In the genomic region with DNA sequence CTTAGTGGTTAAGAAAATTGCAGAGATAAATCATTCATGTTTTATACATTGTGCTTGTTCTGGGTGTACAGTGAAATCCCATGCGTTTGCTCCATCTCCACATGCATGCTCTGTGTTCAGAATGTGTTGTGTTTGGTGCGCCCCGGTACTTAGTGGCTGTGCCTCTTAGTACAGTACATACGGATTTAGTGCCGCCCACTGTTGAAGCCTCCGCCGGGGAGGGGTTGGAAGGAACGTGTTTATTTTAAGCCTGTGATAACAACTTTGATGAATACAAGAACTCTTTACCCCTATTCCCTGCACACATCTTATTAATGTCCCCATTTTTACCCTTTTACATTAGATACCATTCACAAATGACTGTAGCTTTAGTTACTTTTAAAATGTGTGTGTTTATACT, we compare ENCODE assay signal across 17 mouse cellular contexts. TPM values are rescaled to one million over a fixed set of nuclear protein-coding genes. Genes with fewer than 3 reads are reported as not detected.
A peak's percentile ranks its signal among the peaks of the same experiment; 100 is the strongest.
DNase-seq lines count a peak whose midpoint lies in the region; ATAC-seq lines count a peak whose summit lies in the region.
"Had no signal": no experiment of that assay in that cellular context is flagged by ENCODE, and none has a peak within 500 bp of the region (broad histone marks: within the 10 kb centered on the region; RNA-seq: fewer than 3 reads in every experiment).

No protein-coding gene starts in this region.

- no peak overlapping the region for H3K4me2 ChIP-seq in lung, embryonic 16.5 days (ENCODE audit: low read depth, low read length)
- H3K4me2 ChIP-seq: embryonic facial prominence, embryonic 12.5 days; hindbrain, embryonic 13.5 days; lung, embryonic 15.5 days; midbrain, embryonic 12.5 days; stomach, embryonic 15.5 days had no signal

- no peak overlapping the region for H3K27ac ChIP-seq in lung, embryonic 16.5 days (ENCODE audit: low read length)
- H3K27ac ChIP-seq: embryonic facial prominence, embryonic 12.5 days; hindbrain, embryonic 13.5 days; midbrain, embryonic 12.5 days; stomach, embryonic 15.5 days had no signal

- H3K27me3 ChIP-seq in lung, embryonic 16.5 days (ENCODE audit: control insufficient read depth, insufficient read depth, low read depth, low read length), result no peaks in the 10 kb centered on the region
- H3K27me3 ChIP-seq: embryonic facial prominence, embryonic 12.5 days; hindbrain, embryonic 13.5 days; lung, embryonic 15.5 days; midbrain, embryonic 12.5 days; stomach, embryonic 15.5 days had no signal

- no peaks in the 10 kb centered on the region for H3K36me3 ChIP-seq in lung, embryonic 16.5 days (ENCODE audit: control insufficient read depth, insufficient read depth, low read length)
- H3K36me3 ChIP-seq: embryonic facial prominence, embryonic 12.5 days; hindbrain, embryonic 13.5 days; midbrain, embryonic 12.5 days; stomach, embryonic 15.5 days had no signal

- no peak overlapping the region for H3K4me3 ChIP-seq in lung, embryonic 16.5 days (ENCODE audit: low read length)
- H3K4me3 ChIP-seq: embryonic facial prominence, embryonic 12.5 days; hindbrain, embryonic 13.5 days; lung, embryonic 15.5 days; midbrain, embryonic 12.5 days; myocyte; stomach, embryonic 15.5 days had no signal

- intact Hi-C loops in heart, postnatal 14 days (cut with DNase I), result no loop called here

- DNase-seq in frontal cortex, postnatal 10 days (ENCODE audit: low spot score in 2 of 2), result no peak
- DNase-seq in heart, postnatal 4 days, result peak; percentile 13
- DNase-seq in heart, postnatal 14 days, result no peak
- no peak for DNase-seq in lung, postnatal 25 days (ENCODE audit: low spot score)
- peak; percentile 61 for DNase-seq in brain, adult 2 months (ENCODE audit: low read depth, low spot score)
- DNase-seq in spleen, postnatal 36 days (ENCODE audit: low spot score in 2 of 2), result no peak
- DNase-seq: adrenal gland, adult 8-10 months; cerebellum, adult 2 months had no signal

- 37% methylated on average over 8 of the region's 8 CpGs for WGBS in lung, embryonic 16.5 days

- H3K4me1 ChIP-seq in lung, embryonic 16.5 days (replicated peaks; ENCODE audit: control insufficient read depth, insufficient read depth, low read length), result 0 out of 2 replicates have a peak, but pooled peaks cover 2% of the 10 kb centered on the region
- H3K4me1 ChIP-seq: embryonic facial prominence, embryonic 12.5 days; hindbrain, embryonic 13.5 days; midbrain, embryonic 12.5 days; stomach, embryonic 15.5 days had no signal

- no peaks in the 10 kb centered on the region for H3K9me3 ChIP-seq in lung, embryonic 16.5 days (ENCODE audit: control insufficient read depth, low read length)
- H3K9me3 ChIP-seq: embryonic facial prominence, embryonic 12.5 days; hindbrain, embryonic 13.5 days; lung, embryonic 15.5 days; midbrain, embryonic 12.5 days; stomach, embryonic 15.5 days had no signal

- ATAC-seq in frontal cortex, adult (ENCODE audit: low TSS enrichment), result peak; percentile 79
- peak; percentile 57; the same call in 1 of the 2 replicates for ATAC-seq in lung, embryonic 16.5 days (ENCODE audit: low read depth)
- ATAC-seq: intestine, embryonic 16.5 days had no signal

- H3K9ac ChIP-seq in lung, embryonic 16.5 days (ENCODE audit: low read length), result no peak overlapping the region
- H3K9ac ChIP-seq: embryonic facial prominence, embryonic 12.5 days; hindbrain, embryonic 13.5 days; lung, embryonic 15.5 days; midbrain, embryonic 12.5 days; stomach, embryonic 15.5 days had no signal

RNA-seq across cellular contexts. Expression of gene Cep112, which starts 39.1 kb away (rescaled TPM):
- total RNA-seq in heart, postnatal 4 days (2021), result 10 to 100 TPM; 16.2 to 17.2 TPM
- total RNA-seq in heart, postnatal 14 days (2021), result 1 to 10 TPM; 8.7 to 9.0 TPM
- 15.4 and 19.2 TPM in 2 replicates for polyA plus RNA-seq in lung, embryonic 16.5 days (2015; fragmentation: Nextera tagmentation; extraction: Ambion mirVana)

Comparison
In these comparisons a context has a peak if more than half of its experiments do, and no peak if none do; other contexts are left out.
1. DNase-seq: peak in heart, postnatal 4 days (single experiment) and brain, adult 2 months (single experiment); none in frontal cortex, postnatal 10 days (0 of 2), heart, postnatal 14 days (0 of 2), lung, postnatal 25 days (single experiment) and spleen, postnatal 36 days (0 of 2).